Comparison of ENCODE assay signal across 23 mouse cellular contexts in the genomic region with DNA sequence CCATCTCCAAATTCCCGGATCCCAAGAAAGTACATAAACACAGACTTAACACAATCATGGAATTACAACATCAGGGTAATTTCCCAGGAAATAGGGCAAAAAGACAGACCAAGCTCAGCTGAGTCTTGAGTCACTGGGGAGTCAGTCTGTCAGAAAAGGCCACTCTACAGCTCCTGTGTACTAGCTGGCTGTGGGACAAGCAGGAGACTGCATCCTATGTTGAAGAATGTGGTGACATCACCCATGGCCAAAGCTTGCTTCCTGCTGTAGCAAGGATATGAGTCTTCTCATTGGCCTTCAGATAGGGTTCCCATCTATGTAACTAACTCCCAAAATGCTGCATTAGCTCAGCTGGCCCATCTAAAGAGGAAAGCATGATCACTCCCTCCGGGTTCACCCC. TPM values are rescaled to one million over a fixed set of nuclear protein-coding genes. Genes with fewer than 3 reads are reported as not detected.
A peak's percentile ranks its signal among the peaks of the same experiment; 100 is the strongest.
DNase-seq lines count a peak whose midpoint lies in the region; ATAC-seq lines count a peak whose summit lies in the region.
"Had no signal": no experiment of that assay in that cellular context is flagged by ENCODE, and none has a peak within 500 bp of the region (broad histone marks: within the 10 kb centered on the region; RNA-seq: fewer than 3 reads in every experiment).

No protein-coding gene starts in this region.

- H3K4me2 ChIP-seq in midbrain, embryonic 16.5 days (ENCODE audit: low read length) = no peak overlapping the region
- H3K4me2 ChIP-seq: embryonic facial prominence, embryonic 15.5 days; hindbrain, embryonic 12.5 days; limb, embryonic 15.5 days; lung, embryonic 14.5 days; stomach, embryonic 15.5 days had no signal

- DNase-seq in heart, adult 11 months = peak; percentile 72
- DNase-seq in heart, adult 9 months (ENCODE audit: low spot score in 2 of 2) = no peak
- peak; percentile 15 for DNase-seq in heart, postnatal 4 days
- no peak for DNase-seq in heart, adult 8-10 months (ENCODE audit: low spot score)
- DNase-seq in 416B (ENCODE audit: low read depth) = peak; percentile 32
- DNase-seq in adrenal gland, postnatal 10 days = peak; percentile 26
- no peak for DNase-seq in B cell, adult 2 months
- DNase-seq: cerebellum, adult 18-20 months; cerebellum, postnatal 36 days; forebrain, postnatal 0 days; gastrocnemius, adult 2 months; kidney, adult 9 months; kidney, postnatal 25 days; lung, embryonic 14.5 days; lung, postnatal 4 days; retina, postnatal 1 day had no signal

- no peak for ATAC-seq in midbrain, embryonic 16.5 days
- ATAC-seq: forebrain, postnatal 0 days; inflammation-experienced regulatory T-cells, adult 6 months had no signal

- H3K27ac ChIP-seq in midbrain, embryonic 16.5 days (ENCODE audit: low read length) = no peak overlapping the region
- H3K27ac ChIP-seq: embryonic facial prominence, embryonic 15.5 days; forebrain, embryonic 10.5 days; gastrocnemius, adult 2 months; hindbrain, embryonic 12.5 days; limb, embryonic 15.5 days; stomach, embryonic 15.5 days had no signal

- H3K36me3 ChIP-seq in midbrain, embryonic 16.5 days (ENCODE audit: control insufficient read depth, insufficient read depth, low read length) = no peaks in the 10 kb centered on the region
- H3K36me3 ChIP-seq: embryonic facial prominence, embryonic 15.5 days; forebrain, embryonic 10.5 days; hindbrain, embryonic 12.5 days; limb, embryonic 15.5 days; stomach, embryonic 15.5 days had no signal

- H3K27me3 ChIP-seq in midbrain, embryonic 16.5 days (ENCODE audit: control insufficient read depth, insufficient read depth, low read depth, low read length) = no peaks in the 10 kb centered on the region
- H3K27me3 ChIP-seq: embryonic facial prominence, embryonic 15.5 days; hindbrain, embryonic 12.5 days; limb, embryonic 15.5 days; stomach, embryonic 15.5 days had no signal

- 88% methylated on average over 2 of the region's 2 CpGs for WGBS in midbrain, embryonic 16.5 days

- no peaks in the 10 kb centered on the region for H3K4me1 ChIP-seq in midbrain, embryonic 16.5 days (ENCODE audit: control insufficient read depth, insufficient read depth, low read length)
- H3K4me1 ChIP-seq: hindbrain, embryonic 12.5 days; stomach, embryonic 15.5 days had no signal

- H3K9me3 ChIP-seq in midbrain, embryonic 16.5 days (replicated peaks; ENCODE audit: control insufficient read depth, low read length, poor library complexity, severe bottlenecking) = no peaks in the 10 kb centered on the region
- H3K9me3 ChIP-seq: embryonic facial prominence, embryonic 15.5 days; forebrain, embryonic 10.5 days; hindbrain, embryonic 12.5 days; limb, embryonic 15.5 days; stomach, embryonic 15.5 days had no signal

- no peak overlapping the region for H3K9ac ChIP-seq in midbrain, embryonic 16.5 days (ENCODE audit: low read depth, low read length)
- H3K9ac ChIP-seq: embryonic facial prominence, embryonic 15.5 days; forebrain, postnatal 0 days; hindbrain, embryonic 12.5 days; limb, embryonic 15.5 days; lung, embryonic 14.5 days; stomach, embryonic 15.5 days had no signal

- no peak overlapping the region for H3K4me3 ChIP-seq in midbrain, embryonic 16.5 days (ENCODE audit: low read depth, low read length)
- H3K4me3 ChIP-seq: embryonic facial prominence, embryonic 15.5 days; forebrain, embryonic 10.5 days; gastrocnemius, adult 2 months; hindbrain, embryonic 12.5 days; limb, embryonic 15.5 days; stomach, embryonic 15.5 days had no signal

RNA-seq across cellular contexts. Expression of gene Atp13a3, which starts 36.7 kb away (rescaled TPM):
- total RNA-seq in heart, postnatal 4 days (2021) = 10 to 100 TPM; 71.0 to 78.3 TPM
- total RNA-seq in heart, adult 8-10 months (2022) = 10 to 100 TPM; 43.1 to 54.9 (median 50.5) TPM
- total RNA-seq in adrenal gland, postnatal 10 days (2021) = 10 to 100 TPM; 85.2 to 92.0 TPM
- polyA plus RNA-seq in midbrain, embryonic 16.5 days (2015; fragmentation: Nextera tagmentation; extraction: Ambion mirVana) = 7.5 and 8.3 TPM in 2 replicates

Comparison
In these comparisons a context has a peak if more than half of its experiments do, and no peak if none do; other contexts are left out.
1. DNase-seq: peak in heart, adult 11 months (single experiment), heart, postnatal 4 days (single experiment), 416B (single experiment) and adrenal gland, postnatal 10 days (single experiment); none in heart, adult 9 months (0 of 2), heart, adult 8-10 months (single experiment) and B cell, adult 2 months (0 of 2).